Mouse (Mus musculus): ENCODE data around the gene Ocel1.
"Not testable (repeated sequence)": the region's sequence is repeated elsewhere in the genome, so short reads cannot be mapped to it uniquely, and the experiment has no call there.

Ocel1 gene

DNA sequence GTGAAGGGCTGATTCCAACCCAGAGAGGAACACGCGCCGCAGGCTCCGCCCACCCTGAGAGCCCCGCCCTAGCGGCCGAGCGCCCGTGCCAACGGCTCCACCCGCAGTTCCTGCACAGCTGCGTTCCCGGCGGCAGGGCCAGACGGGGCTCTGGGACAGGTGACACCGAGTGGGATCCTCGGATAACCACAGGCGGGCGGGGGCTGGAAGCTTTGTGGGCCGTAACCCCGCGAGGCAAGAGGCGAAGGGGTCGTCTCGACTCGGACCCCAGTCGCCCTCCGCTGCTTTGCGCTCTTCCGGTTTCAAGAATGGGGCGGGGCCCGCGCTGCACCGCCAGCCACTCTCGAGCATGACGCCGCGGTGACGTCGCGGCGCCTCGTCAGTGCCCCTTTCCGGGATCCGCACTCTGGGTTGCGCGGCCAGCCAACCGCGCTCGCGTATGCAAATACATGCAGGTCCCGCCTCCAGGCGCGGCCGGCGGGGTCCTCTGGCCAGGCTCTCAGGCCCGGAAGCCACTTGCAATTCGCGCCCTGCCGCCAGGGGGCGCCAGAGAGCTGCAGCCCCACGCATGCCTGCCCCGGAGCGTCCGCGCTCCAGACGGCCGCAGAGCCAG lies at the start of gene Ocel1:
TSS of gene Ocel1 (plus strand) at position 63 of the 613 bp plus-strand sequence.
- DNase-seq (ENCODE audit: low spot score) = peak; percentile 98

DNA sequence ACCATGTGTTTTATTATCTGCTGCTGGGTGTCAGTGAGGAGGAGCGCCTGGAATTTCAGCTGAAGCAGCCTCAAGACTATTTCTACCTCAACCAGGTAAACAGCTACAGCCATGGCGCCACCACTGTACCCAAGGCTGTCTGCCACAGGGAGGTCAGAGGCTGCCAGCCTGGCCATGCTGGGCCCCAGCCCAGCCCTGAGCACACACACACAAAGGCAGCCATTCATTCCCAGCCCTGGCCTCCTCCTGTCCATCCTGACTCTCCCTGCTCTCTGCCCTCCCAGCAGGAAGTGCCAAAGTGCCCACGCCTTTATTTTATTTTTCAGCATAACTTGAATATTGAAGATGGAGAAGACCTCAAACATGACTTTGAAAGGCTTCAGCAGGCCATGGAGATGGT lies 48.2 kb upstream of the Ocel1 start:
- no peak for DNase-seq (ENCODE audit: low spot score)

DNA sequence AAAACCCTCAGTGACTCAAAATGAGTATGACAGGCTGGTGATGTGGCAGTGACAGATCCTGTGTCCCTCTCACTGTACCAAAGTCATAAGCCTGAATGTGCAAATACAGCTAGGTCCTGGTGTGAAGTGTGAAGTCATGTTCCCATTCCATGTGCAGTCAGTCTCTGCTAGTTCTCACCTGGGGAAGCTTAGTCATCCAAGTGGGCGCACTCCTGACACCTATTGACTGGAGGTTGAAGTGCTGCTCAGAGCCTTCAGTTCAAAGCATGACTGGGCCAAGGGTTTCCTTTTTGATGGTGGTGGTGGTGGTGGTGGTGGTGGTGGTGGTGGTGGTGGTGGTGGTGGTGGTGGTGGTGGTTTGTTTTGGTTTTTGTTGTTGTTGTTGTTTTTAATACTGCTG lies 46.2 kb upstream of the Ocel1 start:
- peak; percentile 16 for DNase-seq (ENCODE audit: low spot score)

DNA sequence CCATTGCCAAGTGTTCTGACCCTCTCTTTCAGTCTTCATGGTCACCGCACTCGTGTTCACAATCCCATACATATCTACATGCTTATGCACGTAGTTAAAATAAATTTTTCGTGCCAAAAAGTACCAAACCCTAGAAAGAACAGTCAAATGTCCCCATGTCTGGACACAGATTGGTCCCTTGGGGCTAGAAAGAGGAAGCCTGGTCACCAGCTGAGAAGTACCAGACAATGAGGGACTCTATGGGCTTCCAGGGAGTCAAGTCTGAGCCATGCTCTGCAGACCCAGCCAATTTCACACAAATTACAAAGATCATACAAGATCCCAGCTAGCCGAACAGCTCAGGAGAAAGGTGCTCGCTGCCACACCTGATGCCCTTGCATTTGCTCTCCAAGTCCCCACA lies 33.3 kb upstream of the Ocel1 start:
- not testable (repeated sequence) for DNase-seq (ENCODE audit: low spot score)

GRCm38 (mm10) chr8:71340625-71341024 lies 30.5 kb upstream of the Ocel1 start:
- DNase-seq (ENCODE audit: low spot score) = peak; percentile 71

DNA sequence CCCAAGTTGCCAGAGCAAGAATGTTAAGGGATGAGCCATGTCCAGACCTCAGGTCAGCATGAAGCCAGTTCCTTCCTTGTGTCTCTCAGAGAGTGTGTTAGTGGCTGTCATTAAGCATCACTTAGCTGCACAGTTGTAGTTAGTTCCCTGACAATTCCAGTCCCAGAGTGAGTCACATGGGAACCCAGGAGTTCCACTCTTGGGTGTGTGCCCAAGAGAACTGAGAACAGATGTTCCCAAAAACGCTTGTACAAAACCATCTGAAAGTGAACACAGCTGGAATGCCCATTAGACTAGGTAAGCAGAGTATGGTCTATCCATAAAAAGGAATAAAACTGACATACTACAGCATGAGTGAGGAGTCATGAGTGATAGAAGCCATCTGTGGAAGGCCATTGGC lies 24.5 kb upstream of the Ocel1 start:
- no peak for DNase-seq (ENCODE audit: low spot score)

DNA sequence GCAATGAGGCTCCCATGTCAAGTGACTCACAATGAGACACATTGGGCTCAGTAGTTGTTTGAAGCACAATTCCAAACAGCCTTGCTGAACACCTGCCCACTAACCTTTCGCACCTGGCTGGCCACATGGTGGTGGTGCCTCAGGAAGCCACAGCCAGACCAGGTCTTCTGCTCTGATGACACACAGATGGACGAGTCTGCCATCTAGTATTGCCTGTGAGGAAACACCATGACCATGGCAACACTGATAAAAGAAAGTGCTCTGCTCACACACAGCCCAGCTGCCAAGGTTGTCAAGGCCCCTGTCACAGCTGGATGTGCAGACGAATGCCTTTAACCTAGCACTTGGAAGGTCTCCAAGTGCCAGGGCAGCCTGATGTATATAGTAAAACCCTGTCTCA lies 20.0 kb upstream of the Ocel1 start:
- DNase-seq (ENCODE audit: low spot score) = no peak

- DNase-seq (ENCODE audit: low spot score) = no peak
These were observed 19.6 kb upstream of the Ocel1 start for GRCm38 (mm10) chr8:71351520-71351919.

DNA sequence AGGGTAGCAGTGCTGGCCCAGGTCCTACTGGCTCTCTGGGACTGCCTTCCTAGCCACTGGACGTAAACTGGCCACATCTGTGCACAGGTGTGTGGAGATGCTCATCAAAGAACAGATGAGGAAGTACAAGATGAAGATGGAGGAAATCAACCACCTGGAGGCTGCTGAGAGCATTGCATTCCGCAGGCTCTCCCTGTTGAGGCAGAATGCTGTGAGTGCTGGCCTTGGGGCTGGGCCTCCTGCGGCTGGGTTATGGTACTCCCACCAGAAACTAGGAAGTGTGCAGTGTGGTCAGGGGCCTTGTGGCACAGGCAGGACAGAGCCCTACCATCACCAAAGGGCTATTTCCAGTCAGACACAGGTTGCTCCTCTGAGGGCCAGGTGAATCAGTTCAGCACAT lies 13.1 kb upstream of the Ocel1 start:
- no peak for DNase-seq (ENCODE audit: low spot score)

DNA sequence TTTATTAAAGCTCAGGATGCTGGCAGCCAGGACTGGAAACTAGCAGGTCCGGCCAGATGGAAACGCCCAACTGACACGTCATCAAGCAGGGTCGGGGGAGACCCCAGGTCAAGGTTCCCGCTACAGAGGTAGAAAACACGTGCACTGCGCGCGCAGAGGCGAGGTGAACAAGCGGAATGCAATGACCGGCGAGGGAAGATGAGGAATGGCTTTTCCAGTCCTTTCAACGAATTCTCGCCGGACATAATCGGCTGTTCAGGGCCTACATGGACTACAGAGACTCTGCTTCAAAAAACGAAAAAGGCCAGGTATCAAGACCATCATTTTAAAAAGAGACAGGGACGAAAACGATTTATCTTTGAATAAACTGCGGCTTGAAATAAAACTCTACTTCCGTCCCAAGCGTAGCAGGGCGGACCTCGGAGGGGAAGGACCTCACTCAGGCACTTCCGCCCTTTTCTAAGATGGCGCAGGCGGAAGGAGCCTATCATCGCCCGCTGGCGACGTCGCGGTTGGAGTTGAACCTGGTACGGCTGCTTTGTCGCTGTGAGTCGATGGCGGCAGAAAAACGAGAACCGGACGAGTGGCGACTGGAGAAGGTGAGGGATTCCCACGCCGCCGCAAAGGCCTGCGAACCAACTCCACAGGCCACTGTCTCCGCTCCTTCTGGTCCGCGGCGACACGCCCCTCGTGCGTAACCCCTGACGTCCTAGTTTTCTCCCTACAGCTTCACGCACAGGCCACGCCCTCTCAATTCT lies 4.1 kb upstream of the Ocel1 start, which contains the start of gene Use1:
TSS of gene Use1 (plus strand) at position 78 of the 758 bp plus-strand sequence.
- peak; percentile 97 for DNase-seq (ENCODE audit: low spot score)

- DNase-seq (ENCODE audit: low spot score) = no peak
These were observed 3.4 kb upstream of the Ocel1 start for GRCm38 (mm10) chr8:71367529-71368176.

DNA sequence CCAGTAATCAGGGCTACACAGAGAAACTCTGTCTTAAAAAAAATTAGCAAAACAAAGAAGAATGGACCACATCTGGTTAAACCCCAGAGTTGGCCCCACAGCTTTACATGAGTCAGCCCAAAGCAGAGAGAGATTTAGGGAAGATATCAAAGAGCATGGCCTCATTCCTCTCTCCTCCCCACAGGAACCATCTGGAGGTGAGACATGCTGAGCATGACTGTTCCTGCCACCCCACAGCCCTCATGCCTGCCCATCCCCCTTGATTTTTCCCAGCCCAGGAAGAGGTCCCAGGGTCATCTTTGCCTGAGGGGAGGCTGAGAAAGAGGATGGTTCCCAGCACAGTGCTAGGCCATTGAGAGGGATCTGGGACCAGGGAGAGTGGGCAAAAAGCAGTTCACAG lies 2.7 kb upstream of the Ocel1 start:
- no peak for DNase-seq (ENCODE audit: low spot score)

- no peak for DNase-seq (ENCODE audit: low spot score)
These were observed 1.9 kb upstream of the Ocel1 start for GRCm38 (mm10) chr8:71369040-71369718.

- no peak for DNase-seq (ENCODE audit: low spot score)
These were observed 325 bp upstream of the Ocel1 start for GRCm38 (mm10) chr8:71370711-71371235.

DNA sequence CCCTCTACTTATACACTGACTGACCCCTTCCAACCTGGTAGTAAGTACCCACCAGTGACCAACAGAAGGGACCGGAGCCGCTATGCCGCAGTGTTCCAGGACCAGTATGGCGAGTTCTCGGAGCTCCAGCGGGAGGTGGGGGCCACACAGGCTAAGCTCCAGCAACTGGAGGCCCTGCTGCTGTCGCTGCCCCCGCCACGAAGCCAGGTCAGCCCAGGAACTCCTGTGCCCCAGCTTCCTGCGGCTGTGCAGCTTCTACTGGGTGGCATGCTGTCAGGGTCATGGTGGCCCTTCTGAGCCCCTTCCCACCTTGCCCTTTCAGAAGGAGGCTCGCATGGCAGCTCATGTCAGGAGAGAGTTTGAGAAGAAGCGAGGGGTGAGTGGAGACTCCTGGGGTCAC lies 1.3 kb downstream of the Ocel1 start:
- peak; percentile 4 for DNase-seq (ENCODE audit: low spot score)

DNA sequence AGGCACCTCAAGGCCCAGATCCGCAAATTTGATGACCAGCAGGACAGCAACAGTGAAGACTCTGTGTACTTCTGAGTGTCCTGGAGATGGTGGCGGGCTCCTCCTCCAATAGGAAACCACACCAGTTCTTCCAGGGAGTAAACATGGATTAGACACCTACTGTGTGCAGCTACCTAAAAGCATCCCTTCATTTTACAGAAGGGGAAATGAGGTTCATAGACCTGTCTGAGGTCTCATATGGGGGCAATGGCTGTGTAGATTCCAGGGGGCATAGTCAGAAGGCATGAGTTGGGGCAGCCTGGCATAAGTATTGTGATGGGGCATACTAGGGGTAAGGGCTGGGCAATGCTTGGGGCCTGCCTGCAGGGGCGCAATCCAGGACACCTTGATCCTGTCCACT lies 1.9 kb downstream of the Ocel1 start:
- DNase-seq (ENCODE audit: low spot score) = no peak

DNA sequence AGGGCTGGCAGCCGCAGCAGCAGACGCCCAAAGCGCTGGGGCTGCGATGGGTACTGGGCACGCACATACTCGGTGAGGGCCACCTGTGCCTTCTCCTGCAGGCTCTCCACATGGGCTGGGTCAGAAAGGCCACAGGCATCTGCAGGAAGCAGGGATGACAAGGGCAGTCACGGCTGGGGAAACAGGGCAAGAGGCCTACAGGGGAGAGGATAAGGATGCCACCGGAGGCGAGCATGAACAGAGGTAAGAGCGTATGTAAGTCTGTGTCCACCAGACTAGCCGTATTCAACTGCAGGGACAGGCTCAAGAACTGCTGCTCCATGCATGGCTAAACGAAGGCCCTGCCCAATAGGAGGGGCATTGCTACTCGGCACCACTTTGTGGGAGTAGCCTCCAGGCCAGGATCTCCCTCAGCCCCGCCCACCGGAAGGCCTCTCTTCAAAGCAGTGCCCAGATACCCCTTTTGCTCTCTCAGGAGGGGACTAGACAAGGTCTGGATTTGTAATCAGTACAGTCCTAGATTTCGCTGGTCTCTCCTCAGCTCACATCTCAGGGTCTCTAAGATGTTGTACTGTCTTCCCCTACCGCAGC lies 3.6 kb downstream of the Ocel1 start:
- DNase-seq (ENCODE audit: low spot score) = peak; percentile 39

DNA sequence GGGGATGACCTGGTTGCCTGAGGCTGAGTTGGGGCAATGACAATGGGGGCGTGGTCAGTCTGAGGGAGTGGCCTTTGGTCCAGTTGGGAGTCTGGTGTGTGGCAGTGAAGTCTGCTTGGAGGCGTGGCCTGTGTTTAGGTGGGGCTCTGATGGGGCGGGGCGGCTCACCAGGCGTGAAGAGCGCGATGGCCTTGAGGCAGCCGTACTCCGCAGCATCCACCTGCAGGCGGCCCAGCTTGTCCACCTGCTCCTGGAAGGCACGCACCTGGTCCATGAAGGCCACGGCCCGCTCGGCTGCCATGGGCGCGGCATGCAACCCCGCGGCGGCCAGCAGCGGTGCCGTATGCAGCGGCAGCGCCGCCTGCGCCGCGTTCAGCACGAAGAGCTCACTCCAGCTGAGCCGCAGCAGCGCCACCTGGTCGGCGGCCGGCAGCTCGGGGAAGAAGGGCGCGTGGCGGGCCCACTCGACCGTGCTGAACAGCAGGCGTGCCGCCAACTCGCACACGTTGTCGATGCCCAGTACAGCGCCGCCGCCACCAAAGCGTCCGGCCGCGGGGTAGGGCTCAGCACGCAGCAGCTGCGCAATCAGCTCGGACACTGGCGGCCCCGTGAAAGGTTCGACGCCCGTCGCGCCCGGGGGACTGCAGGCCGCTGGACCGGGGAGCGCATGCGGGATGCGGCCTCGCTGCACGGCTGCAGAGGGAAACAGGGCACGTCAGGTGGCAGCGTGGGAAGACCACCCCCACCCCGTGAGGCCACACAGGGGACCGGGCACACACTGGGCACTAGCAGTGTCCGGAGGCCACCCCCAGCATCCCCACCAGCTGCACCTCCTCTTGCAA lies 4.7 kb downstream of the Ocel1 start:
- peak; percentile 77 for DNase-seq (ENCODE audit: low spot score)

- no peak for DNase-seq (ENCODE audit: low spot score)
These were observed 5.4 kb downstream of the Ocel1 start for GRCm38 (mm10) chr8:71376423-71377030.

DNA sequence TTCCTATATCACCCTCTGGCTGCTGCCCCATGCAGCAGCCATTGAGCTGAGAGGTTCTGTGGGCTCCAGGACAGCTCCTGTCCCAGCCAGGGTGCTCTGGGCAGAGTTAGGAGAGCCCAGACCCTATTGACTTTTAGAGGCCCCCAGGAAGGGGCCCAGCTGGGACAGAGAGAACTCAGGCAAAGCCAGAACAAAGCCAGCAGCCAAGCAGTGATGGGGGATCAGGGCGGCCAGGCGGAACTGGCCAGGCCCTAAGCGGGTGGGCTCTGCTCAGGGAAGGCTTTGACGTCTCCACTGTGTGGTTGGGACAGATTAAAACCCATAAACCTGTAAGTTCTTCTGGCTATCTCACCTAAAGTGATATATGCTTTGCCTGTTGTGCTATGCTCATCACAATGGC lies 7.9 kb downstream of the Ocel1 start:
- DNase-seq (ENCODE audit: low spot score) = no peak

Measured in embryo, embryonic 10.5 days (tissue).